Mouse (Mus musculus) kidney, adult 18-20 months (tissue): ENCODE measurements around the gene Tmcc2.

Source experiments
- DNase-seq: peaks from one replicate; pipeline ENCODE4 v3.0.0; 2021

Gene Tmcc2

GRCm38 (mm10) chr1:132310754-132311153, 80.3 kb downstream of the Tmcc2 start:
- peak; percentile 66 for DNase-seq

GRCm38 (mm10) chr1:132308674-132309073, 82.4 kb downstream of the Tmcc2 start:
- DNase-seq = no peak

GRCm38 (mm10) chr1:132307962-132308361, 83.1 kb downstream of the Tmcc2 start:
- DNase-seq = no peak

GRCm38 (mm10) chr1:132306808-132307207, 84.3 kb downstream of the Tmcc2 start:
- DNase-seq = peak; percentile 9
